Mouse (Mus musculus) olfactory bulb, adult 2 months (tissue): ENCODE results near the gene Iqsec1.

Experiments
- CTCF ChIP-seq: fragments of 200-500 bp; IDR thresholded peaks from 2 replicates; pipeline ENCODE4 v1.5.1; 2012; ENCODE audit warnings: low read depth, mild to moderate bottlenecking, low read length, moderate library complexity; ENCODE audit not compliant: insufficient read depth
- POLR2A ChIP-seq: fragments of 200-500 bp; IDR thresholded peaks from 2 replicates; pipeline ENCODE4 v1.6.1; 2012; ENCODE audit warnings: mild to moderate bottlenecking, low read depth, low read length, moderate library complexity; ENCODE audit not compliant: insufficient read depth

- TF ChIP-seq CTCF (no peak), POLR2A (no peak)
Measured at GRCm38 (mm10) chr6:90913771-90914170, 74.7 kb downstream of the Iqsec1 start.
